Mouse (Mus musculus): Measurements from ENCODE around the gene Whamm.

DNA sequence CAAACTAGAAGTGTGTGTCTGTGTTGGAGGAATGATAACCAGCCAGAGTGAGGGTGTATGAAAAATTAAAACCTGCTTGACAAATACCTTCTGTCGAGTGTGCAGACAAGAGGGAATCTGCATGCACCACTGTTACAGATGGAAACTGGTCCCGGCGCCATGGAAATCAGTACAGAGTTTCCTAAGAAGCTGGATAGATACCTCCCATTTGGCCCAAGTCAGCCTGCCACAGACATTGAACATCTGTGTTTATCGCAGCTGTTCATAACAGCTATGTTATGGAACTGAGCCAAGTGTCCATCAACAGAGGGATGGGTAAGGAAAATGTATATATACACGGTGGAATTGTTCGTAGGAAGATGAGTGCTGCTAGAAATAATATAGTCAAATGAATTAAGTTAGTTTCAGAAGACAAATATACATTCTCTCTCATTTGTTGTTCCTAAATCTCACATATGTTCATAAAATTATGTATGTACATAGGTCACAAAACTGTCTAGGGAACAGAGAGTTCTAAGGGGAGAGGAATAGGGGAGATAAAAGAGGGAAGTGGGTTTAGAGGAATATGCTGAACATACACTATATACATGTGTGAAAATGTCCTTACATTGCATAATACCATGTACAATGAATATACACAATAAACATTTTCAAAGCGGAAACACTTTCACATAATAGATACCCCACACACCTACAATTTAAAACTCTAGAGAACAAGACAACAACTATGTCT, 13.6 kb upstream of the Whamm start:
- TF ChIP-seq CTCF (conservative IDR thresholded peaks at IDR 0.05; ENCODE audit: low read length), result no peak
- TF ChIP-seq POU5F1 (IDR thresholded peaks at IDR 0.05; ENCODE audit: borderline replicate concordance, low read length), result no peak
